Mouse (Mus musculus): ENCODE measurements around the gene Erp44. TPM values are rescaled to one million over a fixed set of nuclear protein-coding genes. Genes with fewer than 3 reads are reported as not detected.

Gene Erp44
- polyA plus RNA-seq (2014; fragmentation: Nextera tagmentation; extraction: Ambion mirVana), result 47.9 and 49.1 TPM in 2 replicates

DNA sequence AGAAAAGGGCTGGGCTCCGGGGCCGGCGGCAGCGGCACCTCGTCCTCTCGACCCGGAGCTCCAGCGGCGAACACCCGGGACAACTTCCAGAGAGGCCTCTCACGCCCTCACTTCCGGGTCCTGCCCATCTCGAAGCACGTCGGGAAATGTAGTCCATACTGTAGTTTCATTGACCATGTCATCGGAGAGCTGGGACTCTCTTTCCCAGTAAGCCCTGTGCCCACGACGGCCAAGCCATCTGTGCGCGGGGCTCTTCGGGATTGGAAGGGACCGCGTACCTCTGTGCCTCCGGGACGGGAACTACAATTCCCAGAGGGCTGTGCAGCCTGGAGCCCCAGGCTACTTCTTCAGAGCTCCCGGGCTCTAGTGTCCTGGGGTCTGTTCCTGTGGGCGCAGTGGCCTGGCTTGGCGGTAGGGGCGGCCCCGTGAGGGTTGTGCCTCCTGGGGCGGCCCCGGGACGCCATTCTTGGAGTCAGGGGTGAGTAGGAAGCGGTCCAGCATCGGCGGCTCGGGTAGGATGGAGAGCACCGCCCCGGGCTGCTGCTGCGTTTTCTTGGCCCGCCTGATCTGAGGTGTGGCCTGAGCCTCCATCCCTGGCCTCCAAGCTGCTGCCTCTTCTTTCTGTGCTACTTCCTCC, at the start of gene Erp44, which contains the start of gene Invs:
TSS of gene Erp44 (minus strand) at position 61 of the 637 bp plus-strand sequence.
TSS of gene Invs (plus strand) at position 263 of the 637 bp plus-strand sequence.
- H3K9ac ChIP-seq (ENCODE audit: low read length), result peak within 1 kb of the TSS; percentile 89
- WGBS, result 0% methylated on average over 41 of the region's 41 CpGs
- peak; percentile 100 for ATAC-seq (ENCODE audit: insufficient number of reproducible peaks, insufficient read depth, low FRiP score, low read depth)
- H3K9me3 ChIP-seq (ENCODE audit: control insufficient read depth, low read length), result no peaks in the 10 kb centered on the region
- peaks cover 0 to 10% of the 10 kb centered on the region in 2 experiments; a peak in 3 of 4 replicates for H3K4me1 ChIP-seq (ENCODE audit: control insufficient read depth in 2 of 2, insufficient read depth in 2 of 2, low read length in 2 of 2)
- no peaks in the 10 kb centered on the region for H3K27me3 ChIP-seq (ENCODE audit: control insufficient read depth, insufficient read depth, low read length)
- H3K36me3 ChIP-seq (ENCODE audit: control insufficient read depth, insufficient read depth, low read length), result peaks cover 5% of the 10 kb centered on the region; the same call in 1 of the 2 replicates
- peak within 1 kb of the TSS; percentile 51 to 66 for H3K27ac ChIP-seq (replicated peaks in 1 of 2; ENCODE audit: control insufficient read depth in 1 of 2, insufficient read depth in 1 of 2, low read depth in 2 of 2, low read length in 2 of 2)
- H3K4me3 ChIP-seq (ENCODE audit: control insufficient read depth in 1 of 2, insufficient read depth in 1 of 2, low read depth in 1 of 2, low read length in 2 of 2), result peak within 1 kb of the TSS; percentile 89 to 95
- H3K4me2 ChIP-seq (ENCODE audit: low read length), result peak within 1 kb of the TSS; percentile 84

GRCm38 (mm10) chr4:48328042-48328441, 48.7 kb upstream of the Erp44 start:
- H3K9me3 ChIP-seq (ENCODE audit: control insufficient read depth, low read length), result no peaks in the 10 kb centered on the region
- no peaks in the 10 kb centered on the region for H3K27me3 ChIP-seq (ENCODE audit: control insufficient read depth, insufficient read depth, low read length)
- H3K9ac ChIP-seq (ENCODE audit: low read length), result no peak overlapping the region
- H3K4me1 ChIP-seq (ENCODE audit: control insufficient read depth in 2 of 2, insufficient read depth in 2 of 2, low read length in 2 of 2), result no peaks in the 10 kb centered on the region
- H3K27ac ChIP-seq (replicated peaks in 1 of 2; ENCODE audit: control insufficient read depth in 1 of 2, insufficient read depth in 1 of 2, low read depth in 2 of 2, low read length in 2 of 2), result no peak overlapping the region
- no peak overlapping the region for H3K4me2 ChIP-seq (ENCODE audit: low read length)
- no peak for ATAC-seq (ENCODE audit: insufficient number of reproducible peaks, insufficient read depth, low FRiP score, low read depth)
- no peak overlapping the region for H3K4me3 ChIP-seq (ENCODE audit: control insufficient read depth in 1 of 2, insufficient read depth in 1 of 2, low read depth in 1 of 2, low read length in 2 of 2)
- 65% methylated on average over 2 of the region's 2 CpGs for WGBS
- H3K36me3 ChIP-seq (ENCODE audit: control insufficient read depth, insufficient read depth, low read length), result no peaks in the 10 kb centered on the region

GRCm38 (mm10) chr4:48327192-48327591, 47.8 kb upstream of the Erp44 start:
- H3K36me3 ChIP-seq (ENCODE audit: control insufficient read depth, insufficient read depth, low read length), result no peaks in the 10 kb centered on the region
- no peak overlapping the region for H3K4me2 ChIP-seq (ENCODE audit: low read length)
- no peaks in the 10 kb centered on the region for H3K27me3 ChIP-seq (ENCODE audit: control insufficient read depth, insufficient read depth, low read length)
- no peak overlapping the region for H3K9ac ChIP-seq (ENCODE audit: low read length)
- no peaks in the 10 kb centered on the region for H3K9me3 ChIP-seq (ENCODE audit: control insufficient read depth, low read length)
- H3K4me1 ChIP-seq (ENCODE audit: control insufficient read depth in 2 of 2, insufficient read depth in 2 of 2, low read length in 2 of 2), result no peaks in the 10 kb centered on the region
- no peak for ATAC-seq (ENCODE audit: insufficient number of reproducible peaks, insufficient read depth, low FRiP score, low read depth)
- no peak overlapping the region for H3K4me3 ChIP-seq (ENCODE audit: control insufficient read depth in 1 of 2, insufficient read depth in 1 of 2, low read depth in 1 of 2, low read length in 2 of 2)
- no peak overlapping the region for H3K27ac ChIP-seq (replicated peaks in 1 of 2; ENCODE audit: control insufficient read depth in 1 of 2, insufficient read depth in 1 of 2, low read depth in 2 of 2, low read length in 2 of 2)

- no peak overlapping the region for H3K27ac ChIP-seq (replicated peaks in 1 of 2; ENCODE audit: control insufficient read depth in 1 of 2, insufficient read depth in 1 of 2, low read depth in 2 of 2, low read length in 2 of 2)
- 52% methylated on average over 1 of the region's 1 CpGs for WGBS
- H3K4me1 ChIP-seq (ENCODE audit: control insufficient read depth in 2 of 2, insufficient read depth in 2 of 2, low read length in 2 of 2), result no peaks in the 10 kb centered on the region
- no peaks in the 10 kb centered on the region for H3K27me3 ChIP-seq (ENCODE audit: control insufficient read depth, insufficient read depth, low read length)
- H3K36me3 ChIP-seq (ENCODE audit: control insufficient read depth, insufficient read depth, low read length), result no peaks in the 10 kb centered on the region
- no peak overlapping the region for H3K4me2 ChIP-seq (ENCODE audit: low read length)
- ATAC-seq (ENCODE audit: insufficient number of reproducible peaks, insufficient read depth, low FRiP score, low read depth), result no peak
- H3K9ac ChIP-seq (ENCODE audit: low read length), result no peak overlapping the region
- no peaks in the 10 kb centered on the region for H3K9me3 ChIP-seq (ENCODE audit: control insufficient read depth, low read length)
- no peak overlapping the region for H3K4me3 ChIP-seq (ENCODE audit: control insufficient read depth in 1 of 2, insufficient read depth in 1 of 2, low read depth in 1 of 2, low read length in 2 of 2)
Observed at GRCm38 (mm10) chr4:48322095-48322494, 42.7 kb upstream of the Erp44 start.

- no peaks in the 10 kb centered on the region for H3K9me3 ChIP-seq (ENCODE audit: control insufficient read depth, low read length)
- 0 out of 4 replicates have a peak overlapping the region, but pooled peaks of 1 of the 2 experiments have one; percentile 24 for H3K27ac ChIP-seq (replicated peaks in 1 of 2; ENCODE audit: control insufficient read depth in 1 of 2, insufficient read depth in 1 of 2, low read depth in 2 of 2, low read length in 2 of 2)
- no peaks in the 10 kb centered on the region for H3K36me3 ChIP-seq (ENCODE audit: control insufficient read depth, insufficient read depth, low read length)
- 76% methylated on average over 1 of the region's 1 CpGs for WGBS
- no peaks in the 10 kb centered on the region for H3K4me1 ChIP-seq (ENCODE audit: control insufficient read depth in 2 of 2, insufficient read depth in 2 of 2, low read length in 2 of 2)
- no peak for ATAC-seq (ENCODE audit: insufficient number of reproducible peaks, insufficient read depth, low FRiP score, low read depth)
- H3K9ac ChIP-seq (ENCODE audit: low read length), result no peak overlapping the region
- H3K4me3 ChIP-seq (ENCODE audit: control insufficient read depth in 1 of 2, insufficient read depth in 1 of 2, low read depth in 1 of 2, low read length in 2 of 2), result no peak overlapping the region
- H3K4me2 ChIP-seq (ENCODE audit: low read length), result no peak overlapping the region
- H3K27me3 ChIP-seq (ENCODE audit: control insufficient read depth, insufficient read depth, low read length), result no peaks in the 10 kb centered on the region
Observed at GRCm38 (mm10) chr4:48321276-48321675, 41.9 kb upstream of the Erp44 start.

DNA sequence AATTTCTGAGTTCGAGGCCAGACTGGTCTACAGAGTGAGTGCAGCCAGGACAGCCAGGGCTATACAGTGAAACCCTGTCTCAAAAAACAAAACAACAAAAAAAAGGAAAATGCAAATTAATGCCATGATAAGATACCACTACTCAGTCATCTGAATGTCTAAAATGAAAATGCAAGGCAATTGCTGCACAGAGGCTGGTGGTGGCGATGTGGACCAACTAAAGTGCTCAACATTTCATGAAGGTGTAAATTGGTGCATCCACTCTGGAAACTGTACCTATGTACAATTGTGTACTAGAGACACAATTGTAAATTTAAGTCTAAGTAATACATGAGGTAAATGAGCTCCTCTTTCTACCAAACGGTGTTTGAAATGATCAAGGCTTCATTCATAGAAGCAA, 36.7 kb upstream of the Erp44 start:
- Histone ChIP-seq H3K27me3 (ENCODE audit: control insufficient read depth, insufficient read depth, low read length) (no peaks in the 10 kb centered on the region), H3K9me3 (ENCODE audit: control insufficient read depth, low read length) (no peaks in the 10 kb centered on the region), H3K4me1 (ENCODE audit: control insufficient read depth in 2 of 2, insufficient read depth in 2 of 2, low read length in 2 of 2) (no peaks in the 10 kb centered on the region), H3K9ac (ENCODE audit: low read length) (no peak overlapping the region), H3K4me3 (ENCODE audit: control insufficient read depth in 1 of 2, insufficient read depth in 1 of 2, low read depth in 1 of 2, low read length in 2 of 2) (no peak overlapping the region), H3K36me3 (ENCODE audit: control insufficient read depth, insufficient read depth, low read length) (no peaks in the 10 kb centered on the region), H3K4me2 (ENCODE audit: low read length) (no peak overlapping the region), H3K27ac (replicated peaks in 1 of 2; ENCODE audit: control insufficient read depth in 1 of 2, insufficient read depth in 1 of 2, low read depth in 2 of 2, low read length in 2 of 2) (no peak overlapping the region)
- WGBS, result 79% methylated on average over 3 of the region's 3 CpGs
- no peak for ATAC-seq (ENCODE audit: insufficient number of reproducible peaks, insufficient read depth, low FRiP score, low read depth)

DNA sequence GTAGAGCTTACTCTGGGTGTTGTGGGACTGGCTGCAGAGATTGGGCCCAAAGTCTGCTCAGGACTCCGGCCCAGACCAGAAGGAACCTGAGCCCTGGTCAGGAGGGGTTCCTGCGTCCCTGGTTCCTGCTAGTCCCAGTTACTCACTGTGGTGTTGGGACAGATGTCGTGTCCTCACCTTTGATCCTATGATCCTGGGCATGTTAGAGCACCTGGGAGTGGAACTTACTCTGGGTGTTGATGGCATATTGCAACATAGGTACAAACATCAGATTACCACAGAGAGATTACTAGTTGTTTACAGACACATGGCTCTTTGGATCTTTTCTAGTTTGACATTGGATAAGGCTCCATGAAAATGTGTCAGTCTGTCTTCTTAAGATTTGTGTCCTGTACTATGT, 35.5 kb upstream of the Erp44 start:
- Histone ChIP-seq H3K4me3 (ENCODE audit: control insufficient read depth in 1 of 2, insufficient read depth in 1 of 2, low read depth in 1 of 2, low read length in 2 of 2) (no peak overlapping the region), H3K36me3 (ENCODE audit: control insufficient read depth, insufficient read depth, low read length) (no peaks in the 10 kb centered on the region), H3K9me3 (ENCODE audit: control insufficient read depth, low read length) (no peaks in the 10 kb centered on the region), H3K27ac (replicated peaks in 1 of 2; ENCODE audit: control insufficient read depth in 1 of 2, insufficient read depth in 1 of 2, low read depth in 2 of 2, low read length in 2 of 2) (no peak overlapping the region), H3K4me2 (ENCODE audit: low read length) (no peak overlapping the region), H3K4me1 (ENCODE audit: control insufficient read depth in 2 of 2, insufficient read depth in 2 of 2, low read length in 2 of 2) (no peaks in the 10 kb centered on the region), H3K27me3 (ENCODE audit: control insufficient read depth, insufficient read depth, low read length) (no peaks in the 10 kb centered on the region), H3K9ac (ENCODE audit: low read length) (no peak overlapping the region)
- WGBS, result 85% methylated on average over 3 of the region's 3 CpGs
- no peak for ATAC-seq (ENCODE audit: insufficient number of reproducible peaks, insufficient read depth, low FRiP score, low read depth)
